In genomic region chr3:85895020-85895419, GRCm38 (mm10) we compare ENCODE assay signal across 22 mouse cellular contexts. TPM values are rescaled to one million over a fixed set of nuclear protein-coding genes. Genes with fewer than 3 reads are reported as not detected.
DNase-seq lines count a peak whose midpoint lies in the region; ATAC-seq and TF ChIP-seq lines count a peak whose summit lies in the region.
"Had no signal": no experiment of that assay in that cellular context is flagged by ENCODE, and none has a peak within 500 bp of the region (broad histone marks: within the 10 kb centered on the region; RNA-seq: fewer than 3 reads in every experiment).

No protein-coding gene starts in this region.

- peaks cover 2 to 16% of the 10 kb centered on the region in 2 experiments; a peak in 3 of 4 replicates for H3K4me1 ChIP-seq in CH12.LX (ENCODE audit: control insufficient read depth in 1 of 2, insufficient read depth in 2 of 2)
- no peaks in the 10 kb centered on the region for H3K4me1 ChIP-seq in hindbrain, embryonic 14.5 days (replicated peaks; ENCODE audit: control insufficient read depth, insufficient read depth, low read length)
- H3K4me1 ChIP-seq: embryonic facial prominence, embryonic 10.5 days; embryonic facial prominence, embryonic 12.5 days; forebrain, embryonic 13.5 days; forebrain, embryonic 15.5 days had no signal

- no peak for TF ChIP-seq CTCF in CH12.LX (conservative IDR thresholded peaks at IDR 0.05 in 1 of 2, IDR thresholded peaks at IDR 0.05 in 1 of 2; ENCODE audit: low read depth in 2 of 2, low read length in 2 of 2)

- no peaks in the 10 kb centered on the region for H3K79me2 ChIP-seq in CH12.LX (replicated peaks; ENCODE audit: control insufficient read depth, extremely low read depth, insufficient read depth, poor library complexity, severe bottlenecking)

- H3K9me3 ChIP-seq in CH12.LX (replicated peaks; ENCODE audit: low read length), result no peaks in the 10 kb centered on the region
- H3K9me3 ChIP-seq in hindbrain, embryonic 14.5 days (ENCODE audit: control insufficient read depth, low read length), result 0 out of 2 replicates have a peak, but pooled peaks cover 4% of the 10 kb centered on the region
- H3K9me3 ChIP-seq: embryonic facial prominence, embryonic 10.5 days; embryonic facial prominence, embryonic 12.5 days; forebrain, embryonic 13.5 days; forebrain, embryonic 15.5 days had no signal

- in situ Hi-C loops in CH12.LX (cut with MboI; ENCODE audit: low pct_ligation_motif_present, low pct_unique_long_range_greater_than_20kb, low sequenced_read_pairs), result no loop called here

- no peak overlapping the region for H3K9ac ChIP-seq in CH12.LX (ENCODE audit: insufficient read depth, low read depth)
- no peak overlapping the region for H3K9ac ChIP-seq in hindbrain, embryonic 14.5 days
- H3K9ac ChIP-seq: embryonic facial prominence, embryonic 12.5 days; forebrain, embryonic 13.5 days; forebrain, embryonic 15.5 days; forebrain, postnatal 0 days had no signal

- H3K4me3 ChIP-seq in CH12.LX (replicated peaks in 1 of 3; ENCODE audit: low read depth in 2 of 3, low read length in 2 of 3, poor library complexity in 1 of 3), result no peak overlapping the region
- no peak overlapping the region for H3K4me3 ChIP-seq in hindbrain, embryonic 14.5 days (replicated peaks; ENCODE audit: low read length)
- H3K4me3 ChIP-seq: embryonic facial prominence, embryonic 10.5 days; embryonic facial prominence, embryonic 12.5 days; forebrain, embryonic 13.5 days; forebrain, embryonic 15.5 days had no signal

- WGBS in hindbrain, embryonic 14.5 days, result 96% methylated on average over 5 of the region's 5 CpGs

- intact Hi-C loops in heart, postnatal 25 days (cut with DNase I), result no loop called here

- dilution Hi-C loops in CH12.LX (cut with MboI; ENCODE audit: extremely low pct_ligation_motif_present, extremely low pct_unique_long_range_greater_than_20kb, low sequenced_read_pairs), result no loop called here

- TF ChIP-seq RAD21 in CH12.LX (IDR thresholded peaks at IDR 0.05; ENCODE audit: low read depth, low read length), result no peak

- no peak overlapping the region for H3K27ac ChIP-seq in CH12.LX (ENCODE audit: insufficient read depth, low read depth)
- no peak overlapping the region for H3K27ac ChIP-seq in hindbrain, embryonic 14.5 days
- H3K27ac ChIP-seq: embryonic facial prominence, embryonic 10.5 days; embryonic facial prominence, embryonic 12.5 days; forebrain, embryonic 13.5 days; forebrain, embryonic 15.5 days had no signal

- peaks cover 23% of the 10 kb centered on the region for H3K27me3 ChIP-seq in CH12.LX (replicated peaks)
- H3K27me3 ChIP-seq in hindbrain, embryonic 14.5 days (ENCODE audit: control insufficient read depth, insufficient read depth, low read length), result no peaks in the 10 kb centered on the region
- H3K27me3 ChIP-seq: embryonic facial prominence, embryonic 12.5 days; forebrain, embryonic 13.5 days; forebrain, embryonic 15.5 days had no signal

- ATAC-seq in inflammation-experienced regulatory T-cells, adult 6 months, result peak; percentile 12
- ATAC-seq in hindbrain, embryonic 14.5 days (ENCODE audit: low FRiP score), result no peak
- ATAC-seq: forebrain, embryonic 13.5 days; forebrain, embryonic 15.5 days; forebrain, postnatal 0 days had no signal

- peak; percentile 55; the same call in 1 of the 2 replicates for TF ChIP-seq EP300 in CH12.LX (IDR thresholded peaks at IDR 0.05; ENCODE audit: low read length)

- peak; percentile 13 for DNase-seq in heart, adult 11 months
- no peak for DNase-seq in heart, postnatal 25 days (ENCODE audit: low spot score)
- DNase-seq in A20 (ENCODE audit: low read depth, low spot score), result peak; percentile 44
- DNase-seq in CH12.LX (ENCODE audit: extremely low read depth), result peak; percentile 12
- DNase-seq in lung, postnatal 10 days, result no peak
- DNase-seq in hindbrain, embryonic 14.5 days (ENCODE audit: low spot score), result no peak
- no peak for DNase-seq in thymus, postnatal 14 days
- DNase-seq: adrenal gland, adult 2 months; adrenal gland, postnatal 10 days; adrenal gland, postnatal 36 days; cerebellum, adult 11-12 months; cerebellum, adult 2 months; cerebellum, adult 9-10 months; cerebellum, postnatal 10 days; cerebellum, postnatal 25 days; forebrain, postnatal 0 days had no signal

- TF ChIP-seq POLR2A in CH12.LX (IDR thresholded peaks at IDR 0.05; ENCODE audit: low read depth, low read length), result no peak

- no peak overlapping the region for H3K4me2 ChIP-seq in CH12.LX (ENCODE audit: insufficient read depth, low read depth, poor library complexity, severe bottlenecking)
- no peak overlapping the region for H3K4me2 ChIP-seq in hindbrain, embryonic 14.5 days (replicated peaks)
- H3K4me2 ChIP-seq: embryonic facial prominence, embryonic 12.5 days; forebrain, embryonic 13.5 days; forebrain, embryonic 15.5 days had no signal

- H3K36me3 ChIP-seq in CH12.LX (replicated peaks in 1 of 2; ENCODE audit: control insufficient read depth in 1 of 2, insufficient read depth in 1 of 2, low read length in 1 of 2), result no peaks in the 10 kb centered on the region
- no peaks in the 10 kb centered on the region for H3K36me3 ChIP-seq in hindbrain, embryonic 14.5 days (replicated peaks; ENCODE audit: control insufficient read depth, insufficient read depth)
- H3K36me3 ChIP-seq: embryonic facial prominence, embryonic 10.5 days; embryonic facial prominence, embryonic 12.5 days; forebrain, embryonic 15.5 days had no signal

TF ChIP-seq in CH12.LX, 34 proteins besides CTCF, POLR2A, EP300 and RAD21:
- TF ChIP-seq MAX (IDR thresholded peaks at IDR 0.05; ENCODE audit: low read length), result no peak
- TF ChIP-seq IRF4 (IDR thresholded peaks at IDR 0.05; ENCODE audit: low read depth, low read length), result peak; percentile 61; the same call in 1 of the 2 replicates
TF ChIP-seq in CH12.LX: peak in this region for 1.

RNA-seq across cellular contexts. Expression of gene Gm37240, which starts 7.7 kb away (rescaled TPM):
- 10 to 100 TPM; 38.8 to 39.2 TPM for total RNA-seq in heart, postnatal 25 days (2021)
- total RNA-seq in CH12.LX (2012; rRNA removed) (0.08 and 0.17 TPM in 2 replicates), CH12.LX (2014; rRNA removed) (0.14 and 0.19 TPM in 2 replicates)
- 0.14 TPM in 1 of 2 replicates, not detected in the other for polyA plus RNA-seq in CH12.LX (2012; ENCODE audit: insufficient read length, low read depth)
- 1 to 10 TPM in 1 of 3 experiments, under 1 TPM in 2; 0.74 to 4.1 (median 0.98) TPM for polyA plus RNA-seq in inflammation-experienced regulatory T-cells, adult 6 months (2017; shearing (Covaris generic))
- polyA plus RNA-seq in hindbrain, embryonic 14.5 days (2014; fragmentation: Nextera tagmentation; extraction: Ambion mirVana), result 0.94 and 1.3 TPM in 2 replicates
- total RNA-seq: MEL had no signal

RNA-seq across cellular contexts. Expression of gene Glt28d2, which starts 7.7 kb away (rescaled TPM):
- 1 to 10 TPM; 3.9 to 5.0 TPM for total RNA-seq in heart, postnatal 25 days (2021)
- 0.04 and 0.08 TPM in 2 replicates for total RNA-seq in CH12.LX (2012; rRNA removed)
- 0.08 TPM in 1 of 2 replicates, not detected in the other for total RNA-seq in CH12.LX (2014; rRNA removed)
- polyA plus RNA-seq in CH12.LX (2012; ENCODE audit: insufficient read length, low read depth), result 0.10 TPM in 1 of 2 replicates, not detected in the other
- 1 to 10 TPM in 2 of 3 experiments, under 1 TPM in 1; 0.57 to 4.4 (median 3.9) TPM for polyA plus RNA-seq in inflammation-experienced regulatory T-cells, adult 6 months (2017; shearing (Covaris generic))
- 0.37 and 0.53 TPM in 2 replicates for polyA plus RNA-seq in hindbrain, embryonic 14.5 days (2014; fragmentation: Nextera tagmentation; extraction: Ambion mirVana)
- total RNA-seq: MEL had no signal

Comparison
In these comparisons a context has a peak if more than half of its experiments do, and no peak if none do; other contexts are left out.
1. DNase-seq: peak in heart, adult 11 months (single experiment), A20 (single experiment) and CH12.LX (single experiment); none in heart, postnatal 25 days (single experiment), lung, postnatal 10 days (single experiment), hindbrain, embryonic 14.5 days (single experiment) and thymus, postnatal 14 days (single experiment).